Mouse (Mus musculus) embryo, embryonic 10.5 days (tissue): Measurements from ENCODE around the gene Fbxw15.
"Not testable (repeated sequence)": the region's sequence is repeated elsewhere in the genome, so short reads cannot be mapped to it uniquely, and the experiment has no call there.

Source experiments
- DNase-seq: peaks from one replicate; pipeline ENCODE4 v3.0.0-alpha.2; 2015; ENCODE audit warnings: low spot score

The Fbxw15 gene

GRCm38 (mm10) chr9:109568162-109568561, at the start of gene Fbxw15:
Gene Fbxw15 (minus strand): TSS chr9:109568262.
- DNase-seq: not testable (repeated sequence)

- peak; percentile 64 for DNase-seq
These were observed 38.8 kb upstream of the Fbxw15 start for GRCm38 (mm10) chr9:109606837-109607236.

GRCm38 (mm10) chr9:109602128-109602527, 34.1 kb upstream of the Fbxw15 start:
- DNase-seq: peak; percentile 2

GRCm38 (mm10) chr9:109597226-109597625, 29.2 kb upstream of the Fbxw15 start:
- no peak for DNase-seq

GRCm38 (mm10) chr9:109594866-109595265, 26.8 kb upstream of the Fbxw15 start:
- no peak for DNase-seq

- no peak for DNase-seq
These were observed 2.5 kb downstream of the Fbxw15 start for GRCm38 (mm10) chr9:109565546-109565945.

GRCm38 (mm10) chr9:109562106-109562505, 6.0 kb downstream of the Fbxw15 start:
- DNase-seq: not testable (repeated sequence)

GRCm38 (mm10) chr9:109552483-109552882, 15.6 kb downstream of the Fbxw15 start:
- DNase-seq: no peak

- not testable (repeated sequence) for DNase-seq
These were observed 18.4 kb downstream of the Fbxw15 start for GRCm38 (mm10) chr9:109549666-109550065.

- DNase-seq: no peak
These were observed 44.5 kb downstream of the Fbxw15 start for GRCm38 (mm10) chr9:109523385-109524064.
